Mouse (Mus musculus): ENCODE measurements around the gene Sapcd2. TPM values are rescaled to one million over a fixed set of nuclear protein-coding genes. Genes with fewer than 3 reads are reported as not detected.
"Not testable (repeated sequence)": the region's sequence is repeated elsewhere in the genome, so short reads cannot be mapped to it uniquely, and the experiment has no call there.

Sapcd2 gene
- polyA plus RNA-seq, 1 experiment from 2014 or later: 73.4 TPM

DNA sequence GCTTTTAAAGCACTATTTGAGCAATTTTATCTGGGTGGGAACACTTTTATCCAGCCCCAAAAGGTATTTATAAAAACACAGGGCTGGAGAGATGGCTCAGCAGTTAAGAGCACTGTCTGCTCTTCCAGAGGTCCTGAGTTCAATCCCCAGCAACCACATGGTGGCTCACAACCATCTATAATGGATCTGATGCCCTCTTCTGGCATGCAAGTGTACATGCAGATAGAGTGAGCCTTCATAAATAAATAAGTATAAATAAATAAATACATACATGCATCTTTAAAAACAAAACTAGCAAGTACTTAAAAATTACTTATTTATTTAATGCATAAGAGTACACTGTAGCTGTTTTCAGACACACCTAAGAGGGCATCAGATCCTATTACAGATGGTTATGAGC lies 41.3 kb downstream of the Sapcd2 start:
- peaks cover 14% of the 10 kb centered on the region for H3K36me3 ChIP-seq
- H3K27ac ChIP-seq (replicated peaks); H3K27me3 ChIP-seq (ENCODE audit: low read depth, poor library complexity, severe bottlenecking); DNase-seq (ENCODE audit: low spot score); H3K4me3 ChIP-seq; H3K4me1 ChIP-seq; H3K9me3 ChIP-seq (replicated peaks): not testable (repeated sequence)

DNA sequence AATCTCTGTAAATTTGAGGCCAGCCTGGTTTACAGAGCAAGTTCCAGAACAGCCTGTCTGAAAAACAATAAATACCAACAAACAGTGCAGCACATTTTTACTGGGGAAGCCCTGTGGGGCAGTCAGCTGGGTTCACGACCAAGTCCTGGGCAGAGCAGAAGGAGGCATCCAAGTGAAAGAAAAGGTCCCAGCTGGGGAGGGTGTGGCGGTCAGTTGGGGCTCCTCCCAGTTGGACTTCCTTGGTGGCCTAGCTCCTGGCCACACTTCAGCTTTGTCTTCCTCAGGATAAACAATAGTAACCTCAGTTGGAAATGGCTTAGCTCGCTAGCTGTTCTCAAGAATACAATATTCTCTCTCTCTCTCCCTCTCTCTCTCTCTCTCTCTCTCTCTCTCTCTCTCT lies 45.3 kb downstream of the Sapcd2 start:
- H3K27me3 ChIP-seq (ENCODE audit: low read depth, poor library complexity, severe bottlenecking): 0 out of 2 replicates have a peak, but pooled peaks cover under 1% of the 10 kb centered on the region
- no peak for DNase-seq (ENCODE audit: low spot score)
- whole genome bisulfite sequencing: 26% methylated on average over 3 of the region's 3 CpGs
- no peaks in the 10 kb centered on the region for H3K36me3 ChIP-seq
- H3K27ac ChIP-seq (replicated peaks): no peak overlapping the region
- peaks cover 8% of the 10 kb centered on the region; the same call in 1 of the 2 replicates for H3K4me1 ChIP-seq
- H3K4me3 ChIP-seq: no peak overlapping the region
- H3K9me3 ChIP-seq (replicated peaks): no peaks in the 10 kb centered on the region

DNA sequence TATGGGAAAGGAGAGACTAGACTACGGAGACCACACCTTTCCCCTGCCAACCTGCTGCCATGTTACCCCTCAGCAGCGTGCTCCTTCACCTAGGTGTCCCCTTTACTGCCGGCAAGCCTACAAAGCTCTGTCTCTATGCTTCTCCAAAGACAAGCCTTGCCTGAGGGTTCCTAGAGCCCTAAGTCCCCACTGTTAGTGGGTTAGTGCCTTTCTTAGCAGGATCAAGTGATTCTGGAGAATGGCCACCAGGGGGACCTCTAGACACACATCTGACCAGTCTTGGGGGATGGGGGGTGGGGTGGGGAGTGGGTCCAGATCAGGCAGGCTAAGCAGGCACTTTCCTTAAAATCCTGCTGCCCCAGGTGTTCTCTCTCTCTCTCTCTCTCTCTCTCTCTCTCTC lies 49.8 kb downstream of the Sapcd2 start:
- peaks cover 3% of the 10 kb centered on the region; the same call in 1 of the 2 replicates for H3K4me1 ChIP-seq
- peaks cover 43% of the 10 kb centered on the region for H3K27me3 ChIP-seq (ENCODE audit: low read depth, poor library complexity, severe bottlenecking)
- DNase-seq (ENCODE audit: low spot score): peak; percentile 60
- H3K4me3 ChIP-seq: no peak overlapping the region
- WGBS: 23% methylated on average over 3 of the region's 3 CpGs
- no peak overlapping the region for H3K27ac ChIP-seq (replicated peaks)
- no peaks in the 10 kb centered on the region for H3K9me3 ChIP-seq (replicated peaks)
- no peaks in the 10 kb centered on the region for H3K36me3 ChIP-seq

DNA sequence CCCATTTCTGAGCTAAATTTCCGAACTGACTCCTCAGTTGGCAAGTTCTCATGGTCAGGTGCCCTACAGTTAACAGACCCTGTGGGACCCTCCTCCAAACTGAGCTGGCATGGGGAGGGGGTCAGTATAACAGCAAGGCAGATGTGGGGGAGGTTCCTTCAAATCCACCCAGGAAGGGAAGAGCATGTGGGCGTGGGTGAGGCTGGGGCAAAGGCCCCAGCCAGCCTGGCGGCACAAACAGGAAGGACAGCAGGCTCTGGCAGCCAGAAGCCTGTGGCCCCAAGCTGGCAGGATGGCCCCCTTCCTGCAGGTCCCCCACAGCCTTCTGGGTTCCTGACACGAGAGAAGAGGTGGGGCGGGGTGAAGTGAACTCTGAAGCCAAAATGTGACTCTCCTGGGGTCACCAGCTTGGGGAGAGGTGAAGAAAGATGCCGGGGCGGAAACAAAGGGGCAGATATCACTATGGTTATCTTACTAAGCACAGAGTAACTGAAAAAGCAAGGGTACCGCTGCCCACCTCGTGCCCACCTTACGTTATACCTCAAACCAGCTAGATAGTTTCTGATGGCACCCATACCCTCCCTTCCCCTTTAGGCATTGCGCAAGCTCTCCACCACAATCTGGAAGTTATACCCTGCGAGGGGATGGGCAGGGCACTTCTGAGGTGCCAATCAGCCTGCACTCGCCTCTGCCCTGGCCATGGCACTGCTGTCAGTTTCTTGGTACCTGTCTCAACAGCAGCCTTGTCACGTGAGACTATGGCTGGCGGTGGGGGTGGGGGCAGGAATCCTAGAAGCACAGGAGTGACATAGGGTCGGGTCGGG lies 50.7 kb downstream of the Sapcd2 start, which contains the start of gene Fut7:
Gene Fut7, plus strand, starts transcription at position 681 of the 824 bp plus-strand sequence.
- 72% methylated on average over 17 of the region's 17 CpGs for WGBS
- Histone ChIP-seq H3K36me3 (no peaks in the 10 kb centered on the region), H3K27me3 (ENCODE audit: low read depth, poor library complexity, severe bottlenecking) (peaks cover 43% of the 10 kb centered on the region)

DNA sequence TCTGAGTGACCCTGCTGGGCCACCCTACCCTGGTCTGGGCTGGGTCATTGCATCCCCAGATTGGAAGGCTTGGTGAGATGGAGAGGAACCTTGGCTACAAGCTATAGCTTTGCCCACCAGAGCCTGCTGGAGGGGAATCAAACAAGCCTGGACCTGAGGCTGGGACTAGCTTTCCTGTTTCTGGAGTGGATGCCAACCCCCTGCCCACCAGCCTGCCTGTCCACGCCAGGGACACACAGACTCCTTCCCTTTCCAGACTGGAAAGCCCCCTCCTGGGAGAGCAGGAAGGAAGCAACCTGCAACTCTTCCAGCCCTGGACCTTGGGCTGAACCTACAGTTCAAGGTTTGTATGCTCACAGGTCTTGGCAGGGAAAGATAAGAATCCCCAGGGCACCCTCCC lies 51.5 kb downstream of the Sapcd2 start:
- Histone ChIP-seq H3K9me3 (replicated peaks) (no peaks in the 10 kb centered on the region), H3K4me1 (peaks cover 5% of the 10 kb centered on the region; the same call in 1 of the 2 replicates), H3K27ac (replicated peaks) (no peak overlapping the region), H3K36me3 (no peaks in the 10 kb centered on the region), H3K4me3 (no peak overlapping the region), H3K27me3 (ENCODE audit: low read depth, poor library complexity, severe bottlenecking) (peaks cover 43% of the 10 kb centered on the region)
- DNase-seq (ENCODE audit: low spot score): no peak
- WGBS: 70% methylated on average over 1 of the region's 1 CpGs

More for the DNA sequence above, 50.7 kb downstream of the Sapcd2 start, which contains the start of gene Fut7:
- Histone ChIP-seq H3K27ac (replicated peaks) (no peak within 1 kb of the TSS), H3K9me3 (replicated peaks) (no peaks in the 10 kb centered on the region), H3K4me3 (no peak within 1 kb of the TSS), H3K4me1 (no peaks in the 10 kb centered on the region)
- DNase-seq (ENCODE audit: low spot score): no peak

DNA sequence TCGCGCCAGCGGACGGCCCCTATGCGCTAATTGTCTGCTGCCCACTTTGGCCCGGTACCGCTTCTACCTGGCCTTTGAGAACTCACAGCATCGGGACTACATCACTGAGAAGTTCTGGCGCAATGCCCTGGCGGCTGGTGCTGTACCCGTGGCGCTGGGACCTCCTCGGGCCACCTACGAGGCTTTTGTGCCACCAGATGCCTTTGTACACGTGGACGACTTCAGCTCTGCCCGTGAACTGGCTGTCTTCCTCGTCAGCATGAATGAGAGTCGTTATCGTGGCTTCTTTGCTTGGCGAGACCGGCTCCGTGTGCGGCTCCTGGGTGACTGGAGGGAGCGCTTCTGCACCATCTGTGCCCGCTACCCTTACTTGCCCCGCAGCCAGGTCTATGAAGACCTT lies 53.4 kb downstream of the Sapcd2 start:
- no peak overlapping the region for H3K27ac ChIP-seq (replicated peaks)
- H3K4me1 ChIP-seq: peaks cover 23% of the 10 kb centered on the region
- H3K27me3 ChIP-seq (ENCODE audit: low read depth, poor library complexity, severe bottlenecking): peaks cover 60% of the 10 kb centered on the region
- no peak overlapping the region for H3K4me3 ChIP-seq
- DNase-seq (ENCODE audit: low spot score): no peak
- H3K9me3 ChIP-seq (replicated peaks): no peaks in the 10 kb centered on the region
- 52% methylated on average over 27 of the region's 27 CpGs for WGBS
- no peaks in the 10 kb centered on the region for H3K36me3 ChIP-seq

DNA sequence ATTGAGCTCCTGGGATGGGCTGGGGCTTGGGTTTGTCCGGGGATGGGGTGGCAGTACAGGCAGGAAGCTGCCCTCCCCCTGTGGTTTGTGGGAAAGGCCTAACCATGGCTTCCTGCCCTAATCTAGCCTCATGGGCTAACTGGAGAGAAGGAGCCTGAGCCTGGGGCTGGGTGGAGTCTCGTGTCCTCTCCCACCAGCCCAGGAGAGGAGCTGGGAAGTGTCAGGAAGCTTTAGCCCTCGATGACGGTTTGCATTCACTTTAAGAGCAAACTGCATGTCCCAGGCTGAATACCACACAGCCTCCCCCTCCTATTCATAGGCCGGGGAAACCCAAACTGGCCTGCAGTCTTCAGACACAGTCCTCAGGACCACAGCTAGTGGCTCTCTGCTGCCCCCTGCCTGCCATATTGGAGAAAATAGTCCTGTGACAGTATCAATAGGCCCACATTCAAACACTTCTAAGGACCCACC lies 54.6 kb downstream of the Sapcd2 start:
- H3K9me3 ChIP-seq (replicated peaks): no peaks in the 10 kb centered on the region
- H3K4me1 ChIP-seq: peaks cover 36% of the 10 kb centered on the region
- H3K36me3 ChIP-seq: no peaks in the 10 kb centered on the region
- WGBS: 36% methylated on average over 5 of the region's 5 CpGs
- DNase-seq (ENCODE audit: low spot score): peak; percentile 81
- no peak overlapping the region for H3K4me3 ChIP-seq
- peaks cover 65% of the 10 kb centered on the region for H3K27me3 ChIP-seq (ENCODE audit: low read depth, poor library complexity, severe bottlenecking)
- no peak overlapping the region for H3K27ac ChIP-seq (replicated peaks)

DNA sequence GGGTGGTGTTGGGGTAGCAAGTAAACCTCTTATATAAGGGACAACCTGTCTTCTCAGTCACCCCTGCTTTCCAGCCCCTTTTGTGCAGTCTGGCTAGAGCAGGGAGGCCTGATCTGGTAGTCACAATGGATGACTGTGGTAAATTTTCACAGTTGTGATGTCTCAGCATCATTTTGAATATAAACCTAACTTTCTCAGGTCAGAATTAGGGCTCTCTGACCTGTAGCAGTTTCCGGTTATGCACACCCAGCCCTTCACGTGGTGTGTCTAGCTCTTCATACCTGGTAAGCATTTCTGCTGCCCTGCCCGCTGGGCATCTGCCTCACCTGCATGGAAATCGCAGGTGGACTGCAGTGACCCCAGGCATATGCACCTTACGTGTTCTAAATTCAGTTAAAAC lies 55.1 kb downstream of the Sapcd2 start:
- Histone ChIP-seq H3K9me3 (replicated peaks) (no peaks in the 10 kb centered on the region), H3K4me3 (no peak overlapping the region), H3K36me3 (no peaks in the 10 kb centered on the region), H3K4me1 (peaks cover 41% of the 10 kb centered on the region), H3K27ac (replicated peaks) (no peak overlapping the region), H3K27me3 (ENCODE audit: low read depth, poor library complexity, severe bottlenecking) (peaks cover 65% of the 10 kb centered on the region)
- 88% methylated on average over 5 of the region's 5 CpGs for WGBS
- no peak for DNase-seq (ENCODE audit: low spot score)

Other genes starting within 250 kb of the Sapcd2 start
- gene Nrarp, start 191.6 kb upstream of the Sapcd2 start, polyA plus RNA-seq (2016; fragmentation: Nextera tagmentation; extraction: Ambion mirVana): 65.8 and 74.1 TPM in 2 replicates
- gene Tor4a, start 175.4 kb upstream of the Sapcd2 start, polyA plus RNA-seq (2016; fragmentation: Nextera tagmentation; extraction: Ambion mirVana): 1.3 and 1.9 TPM in 2 replicates
- gene Nelfb, start 160.8 kb upstream of the Sapcd2 start, polyA plus RNA-seq (2016; fragmentation: Nextera tagmentation; extraction: Ambion mirVana): 131 and 140 TPM in 2 replicates
- not detected in 2 replicates for gene Stpg3, start 157.7 kb upstream of the Sapcd2 start, polyA plus RNA-seq (2016; fragmentation: Nextera tagmentation; extraction: Ambion mirVana)
- gene Fam166a, start 153.6 kb upstream of the Sapcd2 start, polyA plus RNA-seq (2016; fragmentation: Nextera tagmentation; extraction: Ambion mirVana): 0.62 TPM in 1 of 2 replicates, not detected in the other
- 682 and 743 TPM in 2 replicates for gene Tubb4b, start 147.6 kb upstream of the Sapcd2 start, polyA plus RNA-seq (2016; fragmentation: Nextera tagmentation; extraction: Ambion mirVana)
- gene Slc34a3, start 138.0 kb upstream of the Sapcd2 start, polyA plus RNA-seq (2016; fragmentation: Nextera tagmentation; extraction: Ambion mirVana): not detected in 2 replicates
- not detected in 2 replicates for gene Rnf224, start 135.5 kb upstream of the Sapcd2 start, polyA plus RNA-seq (2016; fragmentation: Nextera tagmentation; extraction: Ambion mirVana)
- gene Rnf208, start 130.1 kb upstream of the Sapcd2 start, polyA plus RNA-seq (2016; fragmentation: Nextera tagmentation; extraction: Ambion mirVana): 28.3 and 32.0 TPM in 2 replicates
- gene Cysrt1, start 129.9 kb upstream of the Sapcd2 start, polyA plus RNA-seq (2016; fragmentation: Nextera tagmentation; extraction: Ambion mirVana): 0.21 and 0.22 TPM in 2 replicates
- gene AL732309.1, start 125.5 kb upstream of the Sapcd2 start, polyA plus RNA-seq (2016; fragmentation: Nextera tagmentation; extraction: Ambion mirVana): 7.2 and 8.6 TPM in 2 replicates
- gene Tmem203, start 116.9 kb upstream of the Sapcd2 start, polyA plus RNA-seq (2016; fragmentation: Nextera tagmentation; extraction: Ambion mirVana): 19.1 and 20.2 TPM in 2 replicates
- gene Tprn, start 109.7 kb upstream of the Sapcd2 start, polyA plus RNA-seq (2016; fragmentation: Nextera tagmentation; extraction: Ambion mirVana): 7.5 and 7.8 TPM in 2 replicates
- 243 and 252 TPM in 2 replicates for gene Ssna1, start 99.9 kb upstream of the Sapcd2 start, polyA plus RNA-seq (2016; fragmentation: Nextera tagmentation; extraction: Ambion mirVana)
- gene Anapc2, start 99.8 kb upstream of the Sapcd2 start, polyA plus RNA-seq (2016; fragmentation: Nextera tagmentation; extraction: Ambion mirVana): 141 and 153 TPM in 2 replicates
- not detected in 2 replicates for gene Tmem210, start 84.2 kb upstream of the Sapcd2 start, polyA plus RNA-seq (2016; fragmentation: Nextera tagmentation; extraction: Ambion mirVana)
- not detected in 2 replicates for gene Lrrc26, start 82.4 kb upstream of the Sapcd2 start, polyA plus RNA-seq (2016; fragmentation: Nextera tagmentation; extraction: Ambion mirVana)
- gene Grin1, start 53.1 kb upstream of the Sapcd2 start, polyA plus RNA-seq (2016; fragmentation: Nextera tagmentation; extraction: Ambion mirVana): 1.5 and 1.8 TPM in 2 replicates
- 55.6 and 62.8 TPM in 2 replicates for gene Man1b1, start 40.0 kb upstream of the Sapcd2 start, polyA plus RNA-seq (2016; fragmentation: Nextera tagmentation; extraction: Ambion mirVana)
- 16.2 and 20.2 TPM in 2 replicates for gene Dpp7, start 16.0 kb upstream of the Sapcd2 start, polyA plus RNA-seq (2016; fragmentation: Nextera tagmentation; extraction: Ambion mirVana)
- 6.0 and 8.4 TPM in 2 replicates for gene Uap1l1, start 6.6 kb upstream of the Sapcd2 start, polyA plus RNA-seq (2016; fragmentation: Nextera tagmentation; extraction: Ambion mirVana)
- 0.26 TPM in 1 of 2 replicates, not detected in the other for gene Entpd2, start 23.6 kb downstream of the Sapcd2 start, polyA plus RNA-seq (2016; fragmentation: Nextera tagmentation; extraction: Ambion mirVana)
- 80.6 and 125 TPM in 2 replicates for gene Npdc1, start 27.0 kb downstream of the Sapcd2 start, polyA plus RNA-seq (2016; fragmentation: Nextera tagmentation; extraction: Ambion mirVana)
- not detected in 2 replicates for gene Fut7, start 50.9 kb downstream of the Sapcd2 start, polyA plus RNA-seq (2016; fragmentation: Nextera tagmentation; extraction: Ambion mirVana)
- 6.2 and 8.1 TPM in 2 replicates for gene Abca2, start 56.4 kb downstream of the Sapcd2 start, polyA plus RNA-seq (2016; fragmentation: Nextera tagmentation; extraction: Ambion mirVana)
- 1.1 and 1.9 TPM in 2 replicates for gene Clic3, start 84.5 kb downstream of the Sapcd2 start, polyA plus RNA-seq (2016; fragmentation: Nextera tagmentation; extraction: Ambion mirVana)
- gene Paxx, start 88.8 kb downstream of the Sapcd2 start, polyA plus RNA-seq (2016; fragmentation: Nextera tagmentation; extraction: Ambion mirVana): 17.4 and 26.4 TPM in 2 replicates
- 0.16 TPM in 1 of 2 replicates, not detected in the other for gene Ptgds, start 97.7 kb downstream of the Sapcd2 start, polyA plus RNA-seq (2016; fragmentation: Nextera tagmentation; extraction: Ambion mirVana)
- not detected in 2 replicates for gene Lcn12, start 121.6 kb downstream of the Sapcd2 start, polyA plus RNA-seq (2016; fragmentation: Nextera tagmentation; extraction: Ambion mirVana)
- gene Fbxw5, start 128.4 kb downstream of the Sapcd2 start, polyA plus RNA-seq (2016; fragmentation: Nextera tagmentation; extraction: Ambion mirVana): 91.2 and 108 TPM in 2 replicates
- 5.2 and 5.6 TPM in 2 replicates for gene C8g, start 129.4 kb downstream of the Sapcd2 start, polyA plus RNA-seq (2016; fragmentation: Nextera tagmentation; extraction: Ambion mirVana)
- 38.9 and 41.4 TPM in 2 replicates for gene Traf2, start 174.6 kb downstream of the Sapcd2 start, polyA plus RNA-seq (2016; fragmentation: Nextera tagmentation; extraction: Ambion mirVana)
- gene Edf1, start 185.5 kb downstream of the Sapcd2 start, polyA plus RNA-seq (2016; fragmentation: Nextera tagmentation; extraction: Ambion mirVana): 344 and 364 TPM in 2 replicates
- gene Mamdc4, start 202.5 kb downstream of the Sapcd2 start, polyA plus RNA-seq (2016; fragmentation: Nextera tagmentation; extraction: Ambion mirVana): 6.7 and 7.8 TPM in 2 replicates
- 159 and 187 TPM in 2 replicates for gene Phpt1, start 202.9 kb downstream of the Sapcd2 start, polyA plus RNA-seq (2016; fragmentation: Nextera tagmentation; extraction: Ambion mirVana)
- 0.05 and 0.27 TPM in 2 replicates for gene Ajm1, start 209.4 kb downstream of the Sapcd2 start, polyA plus RNA-seq (2016; fragmentation: Nextera tagmentation; extraction: Ambion mirVana)
- gene Rabl6, start 236.2 kb downstream of the Sapcd2 start, polyA plus RNA-seq (2016; fragmentation: Nextera tagmentation; extraction: Ambion mirVana): 71.2 and 75.1 TPM in 2 replicates
- 0.04 and 0.12 TPM in 2 replicates for gene Ccdc183, start 245.4 kb downstream of the Sapcd2 start, polyA plus RNA-seq (2016; fragmentation: Nextera tagmentation; extraction: Ambion mirVana)
- 12.8 and 14.7 TPM in 2 replicates for gene Tmem141, start 249.7 kb downstream of the Sapcd2 start, polyA plus RNA-seq (2016; fragmentation: Nextera tagmentation; extraction: Ambion mirVana)